Mouse (Mus musculus) gastrocnemius, adult 2 months (tissue): ENCODE data around the gene Stard10. TPM values are rescaled to one million over a fixed set of nuclear protein-coding genes. Genes with fewer than 3 reads are reported as not detected.
A peak's percentile ranks its signal among the peaks of the same experiment; 100 is the strongest.

Experiments used
- DNase-seq: peaks from one replicate; pipeline ENCODE4 v3.0.0; 2022
- H3K27ac ChIP-seq: fragments of 200-600 bp; 2 replicates; pipeline ENCODE4 v1.8.1; 2022; ENCODE audit warnings: mild to moderate bottlenecking
- H3K4me3 ChIP-seq: fragments of 200-600 bp; 2 replicates; pipeline ENCODE4 v1.8.1; 2022; ENCODE audit warnings: mild to moderate bottlenecking, moderate library complexity
- CTCF ChIP-seq: fragments of 200-600 bp; IDR thresholded peaks from 2 replicates; pipeline ENCODE4 v1.8.1; 2022; ENCODE audit warnings: antibody characterized with exemption, mild to moderate bottlenecking, moderate library complexity
- intact Hi-C: fragments of 180-260 bp; cut with DNase I; formaldehyde crosslinking; loops from one replicate; pipeline ENCODE4 v1.15.1; 2025
- total RNA-seq, 2 experiments: library from RNA; stranded (reverse); gene quantifications; 2 replicates each; pipeline ENCODE4 v1.2.3; 2021

Stard10 gene
- total RNA-seq, 2 experiments from 2014 or later = 32.5 to 49.8 TPM

DNA sequence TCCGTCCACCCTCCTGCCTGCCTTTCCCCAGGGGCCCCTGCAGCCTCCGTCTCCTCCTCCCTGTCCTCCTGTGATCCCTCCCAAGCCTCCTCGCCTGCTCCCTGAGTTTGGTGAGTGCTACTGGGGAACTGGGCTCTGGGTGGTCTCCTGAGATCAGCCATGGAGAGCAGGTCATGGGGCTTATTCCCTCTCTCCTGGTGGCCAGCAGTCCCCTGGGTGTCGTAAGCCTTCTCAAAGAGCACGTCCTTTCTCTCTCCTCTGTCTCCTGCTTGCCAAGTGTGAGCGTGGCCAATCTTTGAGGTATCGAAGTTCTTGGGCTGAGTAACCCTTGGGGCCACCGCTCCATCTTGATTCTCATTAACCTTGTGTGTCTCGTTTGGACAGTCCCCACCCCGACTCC is 68.0 kb downstream of the Stard10 start:
- intact Hi-C loops = no loop called here
- peak overlapping the region; percentile 16 for H3K4me3 ChIP-seq
- H3K27ac ChIP-seq = peak overlapping the region; percentile 57
- no peak for DNase-seq
- TF ChIP-seq CTCF = no peak

DNA sequence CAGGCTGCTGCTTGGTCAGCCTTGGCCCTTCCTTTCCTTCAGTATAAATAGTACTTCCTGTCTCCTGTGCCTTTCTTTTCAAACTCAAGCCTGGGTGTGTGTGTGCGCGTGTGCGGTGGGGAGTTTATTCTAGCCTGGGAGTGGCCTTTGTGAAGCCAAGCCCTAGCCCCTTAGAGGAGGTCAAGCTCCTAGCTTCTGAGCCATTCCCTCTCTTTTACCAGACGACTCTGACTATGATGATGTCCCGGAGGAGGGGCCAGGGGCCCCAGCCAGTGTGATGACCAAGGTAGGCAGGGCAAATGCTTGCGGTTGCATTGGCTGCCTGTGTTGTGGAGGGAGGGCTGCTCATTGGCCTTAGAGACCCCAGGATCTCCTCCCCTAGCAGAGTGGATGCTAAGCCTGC is 68.4 kb downstream of the Stard10 start:
- H3K27ac ChIP-seq = peak overlapping the region; percentile 57

DNA sequence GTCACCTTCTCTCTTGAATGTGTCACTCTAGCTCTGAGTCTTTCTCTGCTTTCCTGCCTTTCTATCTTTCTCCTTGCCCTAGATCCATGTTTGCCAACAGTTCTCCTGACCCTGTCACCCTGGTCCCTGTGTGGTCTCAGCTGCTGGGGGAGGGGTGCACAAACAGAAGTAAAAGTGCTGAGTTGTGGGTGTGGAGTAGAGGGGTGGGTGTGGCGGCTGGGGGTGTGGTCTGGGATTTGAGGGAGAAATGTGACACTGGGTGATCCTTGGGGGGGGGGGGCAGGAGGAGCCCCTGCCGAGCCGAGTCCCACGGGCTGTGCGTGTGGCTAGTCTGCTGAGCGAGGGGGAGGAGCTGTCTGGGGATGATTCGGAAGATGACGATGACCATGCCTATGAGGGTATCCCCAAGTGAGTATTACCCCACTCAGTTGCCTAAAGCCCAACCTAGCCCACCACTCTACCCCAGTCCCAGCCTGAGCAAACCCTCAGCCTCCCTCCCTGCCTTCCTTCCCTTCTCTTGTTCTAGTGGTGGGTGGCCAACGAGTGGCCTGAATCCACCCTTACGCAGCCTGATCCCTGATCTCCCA is 69.1 kb downstream of the Stard10 start:
- peak overlapping the region; percentile 32 for H3K4me3 ChIP-seq
- intact Hi-C loops = no loop called here
- DNase-seq = no peak
- no peak for TF ChIP-seq CTCF
- peak overlapping the region; percentile 57 for H3K27ac ChIP-seq

More for the DNA sequence above, 68.4 kb downstream of the Stard10 start:
- peak overlapping the region; percentile 32 for H3K4me3 ChIP-seq
- no peak for DNase-seq
- intact Hi-C loops = no loop called here
- no peak for TF ChIP-seq CTCF

DNA sequence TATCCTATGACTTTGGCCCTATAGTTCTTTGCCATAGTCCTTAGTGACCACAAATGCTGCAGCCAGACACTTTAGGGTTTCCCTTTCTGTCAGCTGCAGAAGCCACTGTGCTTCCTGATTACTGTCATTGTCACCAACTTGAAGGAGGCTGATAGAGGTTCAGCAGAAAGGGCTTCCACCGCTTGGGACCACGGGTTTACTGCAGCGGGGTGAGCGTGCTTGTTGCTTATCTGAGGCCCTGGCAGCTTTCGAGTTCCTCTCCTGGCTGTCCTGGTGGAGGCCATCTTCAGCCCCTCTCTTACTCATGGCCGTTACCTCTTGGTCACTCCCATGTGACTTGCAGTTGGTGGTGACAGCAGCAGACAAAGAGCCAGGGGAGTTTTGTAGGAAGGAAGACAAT is 72.4 kb downstream of the Stard10 start:
- intact Hi-C loops = no loop called here
- H3K4me3 ChIP-seq = no peak overlapping the region
- no peak for TF ChIP-seq CTCF
- no peak overlapping the region for H3K27ac ChIP-seq
- DNase-seq = no peak

DNA sequence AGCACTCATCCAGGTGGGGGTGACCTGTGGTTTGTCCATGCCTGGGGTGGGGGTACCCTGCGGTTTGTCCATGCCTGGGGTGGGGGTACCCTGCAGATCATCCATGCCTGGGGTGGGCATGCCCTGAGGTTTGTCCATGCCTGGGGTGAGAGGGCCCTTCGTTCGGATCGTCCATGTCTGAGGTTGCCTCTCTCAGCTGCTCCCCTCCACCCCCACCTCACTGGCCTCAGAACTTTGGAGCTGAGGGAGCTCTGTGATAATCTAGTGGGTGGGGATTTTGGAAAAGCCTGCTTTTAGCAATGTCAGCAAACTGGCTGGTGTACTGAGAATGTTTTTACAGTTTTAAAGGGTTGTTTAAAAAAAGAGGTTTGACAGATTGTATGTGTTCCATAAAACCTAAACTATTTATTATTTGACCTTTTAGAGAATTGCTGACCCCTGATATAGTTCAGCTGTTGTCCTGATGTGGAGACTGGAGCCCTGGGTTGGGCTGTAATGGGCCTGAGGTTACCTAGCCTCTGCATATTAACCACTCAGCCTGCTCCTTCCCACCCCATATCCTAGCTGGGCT is 75.1 kb downstream of the Stard10 start:
- no peak for TF ChIP-seq CTCF
- H3K27ac ChIP-seq = peak overlapping the region; percentile 83
- intact Hi-C loops = no loop called here
- H3K4me3 ChIP-seq = no peak overlapping the region
- no peak for DNase-seq

DNA sequence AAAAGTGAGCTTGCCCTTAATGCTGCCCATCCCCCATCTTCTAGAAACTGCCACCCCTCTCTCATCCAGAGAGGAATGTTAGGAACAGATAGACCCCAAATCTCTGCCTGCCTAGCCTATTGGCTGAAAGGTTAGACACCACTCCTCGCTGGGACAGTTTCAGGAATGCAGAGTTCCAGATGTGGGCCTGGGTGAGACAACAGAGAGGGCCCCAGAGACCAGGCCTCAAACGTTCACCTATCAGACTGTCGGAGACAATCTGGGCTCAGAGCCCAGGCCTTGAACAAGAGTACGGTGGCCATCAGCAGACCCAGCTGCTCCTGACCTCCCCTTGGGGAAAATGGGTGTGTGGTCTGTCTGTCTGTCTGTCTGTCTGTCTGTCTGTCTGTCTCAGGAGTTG is 76.1 kb downstream of the Stard10 start:
- intact Hi-C loops = no loop called here
- H3K4me3 ChIP-seq = no peak overlapping the region
- H3K27ac ChIP-seq = peak overlapping the region; percentile 83
- TF ChIP-seq CTCF = no peak
- no peak for DNase-seq

DNA sequence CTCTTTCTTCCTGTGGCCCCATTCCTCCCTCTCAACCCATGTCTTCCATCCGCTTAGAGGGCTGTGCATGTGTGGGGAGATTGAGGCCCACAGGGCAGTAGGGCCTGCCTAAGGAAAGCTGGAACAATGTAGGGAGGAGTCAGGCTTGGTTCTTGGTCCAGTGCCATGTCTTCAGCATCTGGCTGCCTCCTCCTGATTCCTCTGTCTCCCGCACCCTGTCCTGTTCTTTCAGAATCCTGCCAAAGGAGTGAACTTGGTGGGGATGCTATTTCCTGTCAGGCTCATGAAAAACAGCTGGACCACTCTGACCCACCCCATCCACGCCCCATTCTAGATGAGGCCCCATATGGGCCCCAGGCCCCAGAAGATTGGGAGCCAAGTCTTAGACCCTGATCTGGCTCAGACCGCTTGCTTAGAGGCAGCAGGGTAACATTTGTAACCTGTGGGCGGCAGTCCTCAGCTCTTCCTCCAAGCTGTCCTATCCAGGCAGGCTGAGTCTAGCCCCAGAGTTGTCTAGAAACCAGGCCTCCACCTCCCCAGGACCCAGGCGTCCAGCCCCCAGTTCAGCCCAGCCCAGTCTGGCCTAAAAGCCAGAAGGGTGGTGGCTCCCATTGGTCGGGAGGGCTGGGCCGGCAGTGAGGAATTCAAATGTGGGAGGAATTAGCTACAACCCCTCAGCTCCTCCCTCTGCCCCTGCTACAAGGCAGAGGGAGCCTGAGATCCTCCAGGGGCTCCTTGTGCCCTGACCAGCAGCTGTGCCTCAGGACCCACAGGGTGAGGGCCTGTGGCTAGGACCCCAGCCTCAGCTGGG is 77.0 kb downstream of the Stard10 start:
- H3K4me3 ChIP-seq = peak overlapping the region; percentile 68

DNA sequence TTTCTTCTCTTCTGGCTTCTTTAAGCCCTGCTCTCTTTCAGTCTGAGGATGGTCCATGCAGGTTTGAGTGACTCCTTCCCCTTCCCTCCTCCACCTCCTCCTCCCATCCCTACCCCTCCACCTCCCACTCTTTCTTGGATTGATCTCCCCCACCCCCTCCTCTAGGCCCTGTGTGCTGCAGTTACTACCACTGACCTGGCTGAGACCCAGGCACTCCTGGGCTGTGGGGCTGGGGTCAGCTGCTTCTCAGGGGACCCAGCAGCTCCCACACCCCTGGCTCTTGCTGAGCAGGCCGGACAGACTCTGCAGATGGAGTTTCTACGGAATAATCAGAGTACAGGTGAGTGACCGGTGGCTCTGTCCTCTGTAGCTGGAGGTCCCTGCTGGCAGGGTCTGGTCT is 77.7 kb downstream of the Stard10 start:
- Histone ChIP-seq H3K4me3 (peak overlapping the region; percentile 68), H3K27ac (peak overlapping the region; percentile 83)
- intact Hi-C loops = no loop called here
- DNase-seq = no peak
- no peak for TF ChIP-seq CTCF

More for the DNA sequence above, 77.0 kb downstream of the Stard10 start:
- intact Hi-C loops = no loop called here
- no peak for TF ChIP-seq CTCF
- peak overlapping the region; percentile 83 for H3K27ac ChIP-seq
- peak; percentile 88 for DNase-seq

DNA sequence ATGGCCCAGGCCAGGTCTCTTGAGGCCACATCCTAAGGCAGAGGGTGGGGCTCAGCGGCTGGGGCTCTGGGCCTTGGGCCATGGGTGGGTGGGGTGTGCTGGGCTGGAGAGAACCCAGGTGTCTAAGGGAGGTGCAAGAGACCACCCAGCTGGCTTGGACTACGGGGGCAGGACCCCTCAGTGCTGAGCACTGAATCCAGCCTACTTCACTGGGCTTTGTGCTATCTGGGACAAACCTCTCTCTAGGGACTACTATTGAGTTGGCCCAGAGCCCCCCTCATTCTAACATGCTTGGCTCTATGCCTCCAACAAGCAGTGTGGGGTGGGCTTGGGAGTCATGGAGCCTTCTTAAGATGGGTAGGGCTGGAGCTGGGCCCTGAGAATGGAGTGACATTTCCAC is 78.6 kb downstream of the Stard10 start:
- peak overlapping the region; percentile 68 for H3K4me3 ChIP-seq
- TF ChIP-seq CTCF = no peak
- DNase-seq = no peak
- intact Hi-C loops = no loop called here
- peak overlapping the region; percentile 83 for H3K27ac ChIP-seq

Other genes starting within 250 kb of the Stard10 start
- 1 to 10 TPM; 3.7 to 7.1 TPM for gene Fchsd2, start 224.2 kb upstream of the Stard10 start, total RNA-seq
- gene Atg16l2, start 14.8 kb upstream of the Stard10 start, total RNA-seq = 10 to 100 TPM in 1 of 2 experiments, 1 to 10 TPM in 1; 8.0 to 12.0 TPM
- 10 to 100 TPM; 19.9 to 30.6 TPM for gene Arap1, start 31.0 kb downstream of the Stard10 start, total RNA-seq
- gene Gm45837, start 93.8 kb downstream of the Stard10 start, total RNA-seq = not detected
- gene Pde2a, start 104.6 kb downstream of the Stard10 start, total RNA-seq = 10 to 100 TPM; 21.2 to 28.5 TPM